Mouse (Mus musculus) kidney, embryonic 16.5 days (tissue): Measurements from ENCODE around the gene Gm10837. TPM values are rescaled to one million over a fixed set of nuclear protein-coding genes. Genes with fewer than 3 reads are reported as not detected.

ENCODE experiments used
- ATAC-seq: fragments of 200-750 bp; cut with Nextera tagmentation; 2 replicates; pipeline ENCODE4 v1.8.0; 2017; ENCODE audit warnings: moderate TSS enrichment; ENCODE audit not compliant: low FRiP score, low TSS enrichment
- H3K27ac ChIP-seq: fragments of 300-500 bp; sonication (generic); 2 replicates; pipeline ENCODE4 v1.5.1; 2014; ENCODE audit warnings: low read length
- H3K27me3 ChIP-seq: fragments of 300-500 bp; sonication (generic); 2 replicates; pipeline ENCODE4 v1.6.1; 2014; ENCODE audit warnings: low read length, control low read depth, mixed read lengths; ENCODE audit not compliant: insufficient read depth
- H3K36me3 ChIP-seq: fragments of 300-500 bp; sonication (generic); 2 replicates; pipeline ENCODE4 v1.6.1; 2014; ENCODE audit warnings: low read length, control low read depth, mixed read lengths; ENCODE audit not compliant: insufficient read depth
- H3K4me1 ChIP-seq: fragments of 300-500 bp; sonication (generic); 2 replicates; pipeline ENCODE4 v1.6.1; 2014; ENCODE audit warnings: low read length, control low read depth, mixed read lengths; ENCODE audit not compliant: insufficient read depth
- H3K4me2 ChIP-seq: fragments of 300-500 bp; sonication (generic); replicated peaks from 2 replicates; pipeline ENCODE4 v1.6.1; 2014; ENCODE audit warnings: low read depth, low read length
- H3K4me3 ChIP-seq: fragments of 300-500 bp; sonication (generic); 2 replicates; pipeline ENCODE4 v1.5.1; 2014; ENCODE audit warnings: mild to moderate bottlenecking, low read length
- H3K9ac ChIP-seq: fragments of 300-500 bp; sonication (generic); replicated peaks from 2 replicates; pipeline ENCODE4 v1.6.1; 2014; ENCODE audit warnings: low read length
- H3K9me3 ChIP-seq: fragments of 300-500 bp; sonication (generic); 2 replicates; pipeline ENCODE4 v1.6.1; 2016; ENCODE audit warnings: low read length, control low read depth
- WGBS: fragments of 180-500 bp; shearing (Covaris S2); extraction: QIAGEN DNeasy Blood & Tissue Kit; methylation state at CpG from one replicate; pipeline ENCODE4 v1.1.7; 2014; 5-methylcytosine and 5-hydroxymethylcytosine counted together
- polyA plus RNA-seq: library from polyadenylated mRNA; unstranded; fragments of >200 nt; fragmentation: Nextera tagmentation; extraction: Ambion mirVana; gene quantifications from 2 replicates; pipeline ENCODE4 v1.2.1, GENCODE M21; 2015

The Gm10837 gene
- polyA plus RNA-seq, result not detected in 2 replicates

GRCm38 (mm10) chr14:122490441-122491328, at the start of gene Gm10837:
Gm10837 (plus strand) TSS chr14:122490586.
- Histone ChIP-seq H3K27ac (no peak within 1 kb of the TSS), H3K4me3 (peak within 1 kb of the TSS; percentile 32), H3K9me3 (peaks cover 3% of the 10 kb centered on the region; the same call in 1 of the 2 replicates), H3K27me3 (peaks cover 65% of the 10 kb centered on the region), H3K36me3 (no peaks in the 10 kb centered on the region), H3K4me2 (peak within 1 kb of the TSS; percentile 30), H3K9ac (no peak within 1 kb of the TSS), H3K4me1 (peaks cover 4% of the 10 kb centered on the region; the same call in 1 of the 2 replicates)
- peak; percentile 63 for ATAC-seq
- 2% methylated on average over 51 of the region's 51 CpGs for WGBS

GRCm38 (mm10) chr14:122449601-122450495, 40.5 kb upstream of the Gm10837 start:
- no peak overlapping the region for H3K27ac ChIP-seq
- H3K36me3 ChIP-seq, result no peaks in the 10 kb centered on the region
- H3K9me3 ChIP-seq, result no peaks in the 10 kb centered on the region
- peak overlapping the region; percentile 45 for H3K4me3 ChIP-seq
- H3K4me2 ChIP-seq, result peak overlapping the region; percentile 59
- ATAC-seq, result no peak
- no peak overlapping the region for H3K9ac ChIP-seq
- 4% methylated on average over 29 of the region's 29 CpGs for WGBS
- peaks cover 75% of the 10 kb centered on the region for H3K27me3 ChIP-seq
- H3K4me1 ChIP-seq, result peaks cover 24% of the 10 kb centered on the region

- no peak within 1 kb of the TSS for H3K27ac ChIP-seq
- WGBS, result 2% methylated on average over 53 of the region's 59 CpGs
- H3K4me1 ChIP-seq, result peaks cover 24% of the 10 kb centered on the region
- H3K9ac ChIP-seq, result no peak within 1 kb of the TSS
- H3K9me3 ChIP-seq, result no peaks in the 10 kb centered on the region
- H3K4me2 ChIP-seq, result peak within 1 kb of the TSS; percentile 59
- no peaks in the 10 kb centered on the region for H3K36me3 ChIP-seq
- peak; percentile 46; the same call in 1 of the 2 replicates for ATAC-seq
- H3K27me3 ChIP-seq, result peaks cover 84% of the 10 kb centered on the region
- H3K4me3 ChIP-seq, result peak within 1 kb of the TSS; percentile 45
Observed at GRCm38 (mm10) chr14:122450496-122451382, 39.6 kb upstream of the Gm10837 start, which contains the start of gene Gm5089. Gm5089 (minus strand) TSS chr14:122451115.

- Histone ChIP-seq H3K9me3 (no peaks in the 10 kb centered on the region), H3K27me3 (peaks cover 92% of the 10 kb centered on the region), H3K4me3 (no peak overlapping the region), H3K4me1 (peaks cover 24% of the 10 kb centered on the region), H3K27ac (no peak overlapping the region), H3K9ac (no peak overlapping the region), H3K36me3 (no peaks in the 10 kb centered on the region), H3K4me2 (no peak overlapping the region)
- WGBS, result 72% methylated on average over 5 of the region's 5 CpGs
- no peak for ATAC-seq
Observed at GRCm38 (mm10) chr14:122451551-122452145, 38.7 kb upstream of the Gm10837 start.

GRCm38 (mm10) chr14:122452701-122453387, 37.5 kb upstream of the Gm10837 start:
- H3K9me3 ChIP-seq, result no peaks in the 10 kb centered on the region
- WGBS, result 37% methylated on average over 13 of the region's 13 CpGs
- no peak overlapping the region; the same call in 1 of the 2 replicates for H3K4me3 ChIP-seq
- ATAC-seq, result no peak
- no peak overlapping the region for H3K9ac ChIP-seq
- no peaks in the 10 kb centered on the region for H3K36me3 ChIP-seq
- no peak overlapping the region for H3K27ac ChIP-seq
- peaks cover 24% of the 10 kb centered on the region for H3K4me1 ChIP-seq
- H3K27me3 ChIP-seq, result peaks cover 85% of the 10 kb centered on the region
- H3K4me2 ChIP-seq, result 0 out of 2 replicates have a peak overlapping the region, but pooled peaks have one; percentile 46

- H3K36me3 ChIP-seq, result no peaks in the 10 kb centered on the region
- H3K27ac ChIP-seq, result no peak overlapping the region
- peak overlapping the region; percentile 24 for H3K4me3 ChIP-seq
- 5% methylated on average over 32 of the region's 32 CpGs for WGBS
- no peaks in the 10 kb centered on the region for H3K9me3 ChIP-seq
- peaks cover 80% of the 10 kb centered on the region for H3K27me3 ChIP-seq
- H3K4me2 ChIP-seq, result peak overlapping the region; percentile 46
- ATAC-seq, result peak; percentile 60
- peaks cover 24% of the 10 kb centered on the region for H3K4me1 ChIP-seq
- H3K9ac ChIP-seq, result no peak overlapping the region
Observed at GRCm38 (mm10) chr14:122453388-122453995, 36.9 kb upstream of the Gm10837 start.

GRCm38 (mm10) chr14:122453996-122454738, 36.2 kb upstream of the Gm10837 start:
- H3K36me3 ChIP-seq, result no peaks in the 10 kb centered on the region
- H3K27ac ChIP-seq, result no peak overlapping the region
- peak overlapping the region; percentile 24 for H3K4me3 ChIP-seq
- no peak overlapping the region for H3K9ac ChIP-seq
- 11% methylated on average over 12 of the region's 12 CpGs for WGBS
- 0 out of 2 replicates have a peak, but pooled peaks have one; percentile 9 for ATAC-seq
- peaks cover 24% of the 10 kb centered on the region for H3K4me1 ChIP-seq
- peak overlapping the region; percentile 46 for H3K4me2 ChIP-seq
- no peaks in the 10 kb centered on the region for H3K9me3 ChIP-seq
- H3K27me3 ChIP-seq, result peaks cover 78% of the 10 kb centered on the region
